Mouse (Mus musculus): Measurements from ENCODE around the gene Ccdc144b.

Gene Ccdc144b

DNA sequence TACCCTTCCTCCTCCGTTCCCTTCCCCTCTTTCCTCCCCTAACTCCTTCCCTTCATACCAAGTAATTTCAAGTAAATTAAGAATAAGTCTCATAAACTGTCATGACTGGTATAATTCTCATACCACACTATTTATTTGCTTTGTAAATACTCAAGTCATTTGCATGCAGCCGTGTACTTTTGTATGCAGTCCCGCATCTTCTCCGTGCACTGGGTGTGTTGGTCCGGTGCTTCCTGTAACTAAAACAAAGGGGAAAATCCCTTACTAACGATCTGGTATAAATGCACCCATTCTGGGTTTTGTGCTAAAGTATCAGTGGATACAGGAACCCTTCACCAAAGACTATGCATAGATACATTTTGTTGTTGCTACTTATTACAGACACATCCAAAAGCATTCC, 27.6 kb downstream of the Ccdc144b start:
- DNase-seq (ENCODE audit: low read depth) = no peak

DNA sequence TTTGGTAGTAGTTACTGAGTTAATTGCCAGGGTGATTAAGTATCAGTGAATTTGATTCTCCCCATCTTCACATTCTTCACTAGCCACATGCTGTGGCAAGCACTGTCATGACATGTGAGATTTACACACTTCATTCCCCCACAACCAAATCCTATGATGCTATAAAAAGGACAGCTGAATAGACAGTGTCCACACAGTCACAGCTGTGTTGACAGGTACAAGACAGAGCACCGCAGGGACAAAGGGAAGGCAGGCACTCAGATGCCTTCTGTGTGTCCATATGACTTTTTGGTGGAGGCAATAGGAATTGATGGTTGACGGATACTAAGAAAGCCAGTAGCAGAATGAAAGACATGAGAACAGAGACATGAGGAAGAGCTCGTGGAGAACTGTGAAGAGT, 42.1 kb downstream of the Ccdc144b start:
- no peak for DNase-seq (ENCODE audit: low read depth)

DNA sequence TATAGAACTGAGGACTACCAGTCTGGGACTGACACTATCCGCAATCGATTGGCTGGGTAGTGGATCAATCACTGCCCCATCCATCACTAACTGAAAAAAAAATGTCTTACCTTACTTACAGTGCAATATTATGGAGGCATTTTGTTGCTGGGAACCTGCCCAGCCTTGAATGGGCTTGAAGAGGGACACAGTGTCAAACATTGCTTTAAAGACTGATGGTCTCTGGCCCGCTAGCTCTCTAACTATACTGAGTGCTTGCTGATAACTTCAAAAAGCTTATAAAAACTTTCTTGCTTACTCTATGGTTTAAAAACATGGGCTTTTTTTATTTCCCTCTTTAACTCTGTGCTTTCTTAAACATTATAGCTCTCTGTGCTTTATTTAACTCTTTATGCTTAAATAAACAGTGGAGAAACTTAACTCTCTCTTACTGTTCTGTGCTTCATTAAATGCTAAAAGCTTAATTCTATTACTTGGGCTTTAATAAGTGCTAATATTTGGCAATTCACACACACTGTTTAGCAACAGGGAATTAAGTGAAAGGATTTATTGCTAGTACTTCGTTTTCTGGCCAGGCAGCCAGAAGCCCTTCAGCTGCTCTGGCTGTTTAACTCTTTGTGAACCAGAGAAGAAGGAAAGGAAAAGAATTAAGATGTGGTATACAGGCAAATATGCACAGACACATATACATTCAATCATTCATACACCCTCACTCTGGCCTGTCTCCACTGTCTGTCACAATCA, 44.8 kb downstream of the Ccdc144b start:
- DNase-seq (ENCODE audit: low read depth) = no peak

DNA sequence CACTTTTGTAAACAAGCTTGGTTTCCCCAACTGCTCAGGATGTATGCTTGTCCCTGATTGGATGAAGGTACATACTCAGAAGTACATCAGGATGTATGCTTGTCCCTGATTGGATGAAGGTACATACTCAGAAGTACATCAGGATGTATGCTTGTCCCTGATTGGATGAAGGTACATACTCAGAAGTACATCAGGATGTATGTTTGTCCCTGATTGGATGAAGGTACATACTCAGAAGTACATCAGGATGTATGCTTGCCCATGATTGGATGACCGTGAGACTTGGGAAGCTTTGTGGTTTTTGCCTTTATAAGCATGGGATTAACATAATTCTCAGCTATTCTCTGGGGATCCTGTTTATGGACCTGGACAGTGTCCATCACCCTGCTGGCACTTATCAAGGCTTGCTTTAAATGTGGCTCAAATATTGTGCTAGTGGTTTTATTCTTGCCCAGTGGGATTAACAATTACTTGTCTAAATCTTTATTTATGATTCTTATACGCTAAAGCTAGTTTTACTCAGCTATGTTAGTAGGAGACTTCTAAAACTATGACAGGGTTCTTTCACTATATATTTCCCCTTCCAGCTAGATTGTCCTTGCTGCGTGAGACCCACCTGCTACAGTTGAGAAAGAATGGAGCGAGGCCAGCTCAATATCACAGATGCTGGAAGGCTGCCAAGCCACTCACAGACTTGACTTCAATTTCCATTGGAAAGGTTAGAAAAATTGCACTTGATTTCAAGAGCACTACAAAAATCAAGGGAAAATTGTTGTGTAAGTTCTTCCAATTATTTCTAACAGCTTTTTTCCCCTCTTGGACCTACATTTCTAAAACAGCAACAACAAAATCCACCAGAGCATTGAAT, 49.1 kb downstream of the Ccdc144b start:
- peak; percentile 42 for DNase-seq (ENCODE audit: low read depth)

DNA sequence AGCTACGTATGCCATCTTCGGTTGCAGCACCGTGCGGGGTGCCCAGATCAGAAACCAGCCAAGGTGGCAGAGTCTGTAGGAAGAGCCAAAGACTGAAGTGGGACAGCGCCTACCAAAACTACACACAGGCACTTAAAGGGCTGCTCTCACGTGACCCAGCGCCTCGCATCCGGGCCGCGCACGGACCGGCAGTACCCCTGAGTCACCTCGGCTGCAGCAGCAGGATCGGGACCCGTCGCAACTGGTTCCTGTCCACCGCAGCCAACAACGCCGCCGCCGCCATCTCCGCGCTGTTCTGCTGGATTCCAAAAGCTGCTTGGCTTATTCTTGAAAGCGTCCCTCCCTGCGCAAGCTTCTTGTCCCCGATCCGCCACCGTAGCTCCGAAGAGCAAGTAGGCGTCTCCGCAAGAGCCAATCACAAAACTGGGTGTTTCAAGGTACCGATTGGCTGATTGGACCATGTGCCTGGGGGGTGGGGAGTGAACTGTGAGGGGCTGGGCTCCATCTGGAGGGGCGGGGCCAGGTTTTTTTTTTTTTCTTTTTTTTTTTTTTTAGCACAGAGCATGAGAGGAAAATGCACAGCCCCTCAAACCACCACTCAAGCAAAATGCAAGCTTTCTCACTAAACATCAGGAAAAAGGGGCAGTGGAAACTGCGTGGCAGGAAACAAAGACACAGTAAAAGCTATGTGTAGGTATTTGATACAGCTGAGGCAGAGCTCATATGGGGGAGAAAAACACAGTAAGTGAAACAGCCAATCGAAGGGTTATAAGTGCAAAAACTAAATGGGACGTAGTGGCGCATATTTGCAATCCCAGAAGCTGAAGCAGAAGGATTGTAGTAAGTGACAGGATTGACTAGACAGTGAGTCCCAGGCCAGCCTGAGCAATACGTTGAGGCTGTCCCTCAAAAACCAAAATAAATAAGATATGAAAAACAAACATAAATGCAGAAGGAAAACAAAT, 52.8 kb downstream of the Ccdc144b start, which contains the start of gene Mccc1:
Mccc1 (minus strand) TSS at position 404 of the 965 bp plus-strand sequence.
- peak; percentile 96 for DNase-seq (ENCODE audit: low read depth)

DNA sequence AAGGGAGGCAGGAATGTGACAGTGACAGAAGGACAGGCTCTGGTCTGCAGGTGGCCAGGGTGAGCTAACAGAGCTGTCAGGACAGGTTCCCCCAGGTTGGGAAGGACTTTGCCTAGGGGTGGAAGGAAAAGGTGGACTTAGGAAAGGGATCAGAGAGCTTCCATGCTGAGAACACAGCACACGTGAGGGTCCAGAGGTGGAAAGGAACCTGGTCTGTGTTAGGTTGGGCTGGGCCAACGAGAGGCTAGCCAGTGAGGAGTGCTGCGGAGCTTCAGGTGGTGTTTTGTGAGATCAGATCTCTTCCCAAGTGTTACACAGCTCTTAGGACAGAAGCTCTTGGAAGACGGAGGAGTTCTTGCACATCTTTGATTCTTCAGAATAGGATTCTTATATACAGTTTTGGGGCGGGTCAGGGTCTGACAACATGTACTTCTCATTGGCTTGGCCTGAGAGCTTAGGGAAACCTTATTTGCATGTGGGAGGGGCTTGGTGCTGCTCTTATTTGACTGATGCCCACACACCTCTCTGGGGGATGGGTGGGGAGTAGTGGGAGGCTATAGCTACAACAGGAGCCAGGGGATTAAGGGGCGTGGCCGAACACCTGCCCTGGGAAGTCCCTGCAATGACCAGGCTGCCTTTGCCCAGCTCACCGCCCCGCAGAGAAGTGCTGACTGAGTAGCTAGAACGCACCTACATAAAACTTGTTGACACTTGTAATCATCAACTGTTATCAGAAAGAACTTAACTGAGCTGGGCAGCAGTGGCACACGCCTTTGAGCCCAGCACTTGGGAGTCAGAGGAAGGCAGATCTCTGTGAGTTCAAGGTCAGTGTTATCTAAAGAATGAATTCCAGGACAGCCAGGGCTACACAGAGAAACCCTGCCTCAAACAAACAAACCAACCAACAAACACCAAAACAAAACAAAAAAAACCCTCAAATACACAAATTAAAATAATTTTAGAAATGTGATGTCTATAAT, 58.5 kb downstream of the Ccdc144b start:
- DNase-seq (ENCODE audit: low read depth) = no peak

DNA sequence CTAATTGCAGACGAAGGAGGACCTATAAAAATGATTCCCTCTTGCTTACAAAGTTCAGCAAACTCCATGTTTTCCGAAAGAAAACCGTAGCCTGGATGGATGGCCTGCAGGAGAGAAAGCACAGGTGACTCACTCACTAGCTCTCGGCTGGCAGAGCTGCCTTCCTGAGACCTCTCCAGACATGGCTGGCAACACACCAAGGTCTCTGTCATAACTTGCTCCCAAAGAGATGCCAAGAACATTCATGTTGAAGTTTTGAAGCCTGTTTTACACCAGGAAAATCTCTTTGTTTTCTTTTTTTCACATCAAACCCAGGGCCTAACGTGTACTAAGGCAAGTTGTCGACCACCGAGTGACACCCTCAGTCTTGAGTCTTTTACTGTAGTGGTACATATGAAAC, 62.6 kb downstream of the Ccdc144b start:
- DNase-seq (ENCODE audit: low read depth) = no peak

DNA sequence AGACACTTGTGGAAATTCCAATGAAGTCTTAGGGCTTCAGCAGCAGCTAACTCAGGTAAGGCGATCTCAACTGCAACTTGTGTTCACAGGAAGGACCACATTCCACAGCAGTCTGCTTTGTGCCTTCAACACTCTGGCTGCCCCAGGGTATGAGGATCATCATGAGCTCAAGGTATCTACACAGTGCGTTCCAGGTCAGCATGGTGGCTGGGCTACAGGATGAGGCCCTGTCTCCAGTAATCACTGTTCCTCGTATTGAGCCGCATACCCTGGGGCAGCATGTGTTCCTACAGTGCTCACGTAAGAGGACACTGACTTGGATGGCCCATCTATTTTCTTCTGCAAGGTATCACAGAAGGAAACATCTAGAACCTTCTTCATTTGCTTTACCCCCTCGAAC, 65.3 kb downstream of the Ccdc144b start:
- DNase-seq (ENCODE audit: low read depth) = no peak

DNA sequence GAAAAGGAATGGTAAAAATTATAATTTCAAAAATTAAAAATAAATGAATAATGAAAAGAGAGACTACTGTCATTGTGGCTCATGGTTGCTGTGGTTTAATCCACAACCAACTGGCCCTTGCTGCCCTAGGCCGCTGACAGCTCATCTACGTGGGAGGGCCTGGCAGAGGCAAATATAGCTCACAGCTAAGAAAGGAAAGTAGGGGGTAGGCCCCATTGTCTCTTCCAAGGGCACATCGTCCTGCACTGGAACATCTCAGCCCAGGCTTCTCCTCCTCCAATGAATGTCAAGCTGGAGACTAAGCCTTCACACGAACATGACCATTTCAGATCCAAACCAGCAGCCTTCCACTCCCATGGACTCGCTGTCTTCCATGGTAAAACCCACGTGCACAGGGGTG, 67.1 kb downstream of the Ccdc144b start:
- no peak for DNase-seq (ENCODE audit: low read depth)

DNA sequence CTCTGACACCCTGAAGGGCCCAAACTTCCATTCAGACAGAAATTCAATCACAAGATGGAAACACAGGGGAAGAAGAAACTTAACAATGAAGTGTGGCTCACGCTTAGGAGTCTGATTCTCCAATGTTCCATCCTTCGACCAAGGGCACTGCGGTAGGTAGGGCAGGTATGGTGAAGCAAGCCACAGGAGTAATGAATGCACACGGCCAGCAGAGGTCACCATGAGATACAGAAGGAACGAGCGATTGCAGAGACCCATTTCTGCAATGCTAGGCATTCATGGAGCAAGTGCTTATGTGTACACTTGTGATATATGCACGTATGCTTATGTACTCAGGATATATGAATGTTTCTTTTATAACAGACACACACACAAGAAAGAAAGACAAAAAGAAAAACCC, 79.8 kb downstream of the Ccdc144b start:
- peak; percentile 44 for DNase-seq (ENCODE audit: low read depth)

DNA sequence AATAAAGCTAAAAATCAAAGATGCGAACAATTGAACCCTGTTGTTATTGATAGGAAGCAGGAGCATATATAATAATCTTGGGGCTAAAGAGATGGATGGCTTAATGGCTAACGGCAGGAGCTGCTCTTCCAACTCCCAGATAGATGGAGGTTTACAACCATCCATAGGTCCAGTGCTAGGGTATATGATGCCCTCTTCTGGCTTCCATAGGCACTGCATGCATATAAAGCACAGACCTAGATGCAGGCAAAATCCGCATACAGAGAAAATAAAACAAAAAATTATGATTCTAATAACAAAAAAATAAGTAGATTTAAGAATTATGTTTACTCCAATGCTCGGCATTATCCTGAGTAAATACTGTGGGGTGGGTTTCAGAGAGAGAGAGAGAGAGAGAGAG, 80.4 kb downstream of the Ccdc144b start:
- peak; percentile 43 for DNase-seq (ENCODE audit: low read depth)

DNA sequence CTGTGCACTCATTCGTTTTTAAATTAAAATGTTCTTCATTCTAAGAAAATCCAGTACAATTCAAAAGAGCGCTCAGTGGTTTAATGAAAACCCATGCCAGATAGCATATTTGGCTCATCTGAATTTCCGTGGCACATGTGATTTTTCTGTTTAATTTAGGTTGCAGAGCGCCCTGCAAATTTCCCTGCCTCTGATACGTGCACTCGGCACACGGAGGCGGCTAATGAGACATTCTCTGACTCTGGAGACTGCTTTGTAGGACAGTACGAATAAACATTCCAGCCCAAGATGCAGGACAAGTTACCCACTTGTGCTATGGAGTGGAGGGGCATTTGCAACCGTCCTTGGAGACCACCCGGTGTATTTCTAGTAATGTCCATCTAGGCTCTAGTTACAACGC, 82.2 kb downstream of the Ccdc144b start:
- DNase-seq (ENCODE audit: low read depth) = no peak

DNA sequence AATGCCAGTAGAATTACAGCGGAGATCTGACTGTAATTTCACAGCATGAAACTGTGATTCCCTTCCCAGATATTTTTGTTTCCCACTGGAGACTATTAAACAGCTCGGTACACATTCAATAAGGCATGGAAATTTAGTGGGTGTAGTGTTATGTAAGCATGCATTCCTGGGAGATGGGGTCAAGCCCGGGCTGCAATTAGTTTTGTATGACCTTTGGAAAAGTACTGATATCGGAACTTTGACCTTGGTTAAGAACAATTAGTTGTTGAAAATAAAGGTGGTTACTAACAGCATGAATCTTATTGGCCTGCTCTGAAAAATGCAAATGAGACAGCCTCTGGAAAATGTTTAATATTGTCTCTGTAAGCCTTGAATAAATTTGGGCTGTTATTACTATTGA, 82.9 kb downstream of the Ccdc144b start:
- DNase-seq (ENCODE audit: low read depth) = no peak

DNA sequence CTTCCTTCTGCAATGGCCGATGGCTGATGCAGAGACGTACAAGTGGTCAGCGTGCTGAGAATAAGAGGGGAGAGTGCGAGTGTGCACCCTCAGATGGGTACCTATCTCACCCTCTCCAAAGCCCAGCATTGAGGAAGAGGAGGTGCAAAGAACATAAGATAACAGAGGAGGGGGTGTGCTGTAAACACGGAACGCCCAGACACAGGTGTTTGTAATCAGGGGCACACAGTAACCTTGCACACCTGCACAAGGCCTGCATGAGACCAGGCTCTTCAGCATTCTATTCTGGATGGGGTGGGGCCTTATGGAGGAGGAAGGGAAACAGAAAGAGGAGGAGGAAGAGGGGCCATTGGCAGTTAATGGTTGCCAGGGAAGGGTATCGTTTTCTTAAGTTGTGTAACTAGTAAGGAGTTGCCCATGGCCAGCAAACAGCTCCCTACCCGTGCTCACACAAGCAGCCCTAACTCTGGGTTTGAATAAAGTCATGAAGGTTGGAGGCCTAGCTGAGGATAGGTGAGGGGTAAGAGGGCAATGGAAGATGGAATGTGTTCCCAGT, 85.9 kb downstream of the Ccdc144b start:
- DNase-seq (ENCODE audit: low read depth) = no peak

DNA sequence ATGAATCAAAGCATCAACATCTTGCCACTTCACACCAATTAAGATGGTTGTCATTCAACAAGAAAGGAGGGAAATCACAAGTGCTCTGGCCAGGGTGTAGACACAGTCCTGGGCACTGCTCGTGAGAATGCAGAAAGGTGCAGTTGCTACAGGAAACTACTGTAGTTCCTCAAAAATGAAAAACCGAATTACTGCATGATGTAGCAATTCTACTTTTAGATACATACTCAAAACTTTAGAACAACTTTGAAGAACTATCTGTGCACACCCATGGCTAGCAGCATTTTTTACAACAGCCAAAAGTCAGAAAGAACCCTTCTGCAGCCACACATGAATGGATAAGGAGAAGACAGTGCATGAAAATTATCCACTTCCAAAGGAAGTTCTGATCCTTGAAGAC, 86.9 kb downstream of the Ccdc144b start:
- DNase-seq (ENCODE audit: low read depth) = no peak

DNA sequence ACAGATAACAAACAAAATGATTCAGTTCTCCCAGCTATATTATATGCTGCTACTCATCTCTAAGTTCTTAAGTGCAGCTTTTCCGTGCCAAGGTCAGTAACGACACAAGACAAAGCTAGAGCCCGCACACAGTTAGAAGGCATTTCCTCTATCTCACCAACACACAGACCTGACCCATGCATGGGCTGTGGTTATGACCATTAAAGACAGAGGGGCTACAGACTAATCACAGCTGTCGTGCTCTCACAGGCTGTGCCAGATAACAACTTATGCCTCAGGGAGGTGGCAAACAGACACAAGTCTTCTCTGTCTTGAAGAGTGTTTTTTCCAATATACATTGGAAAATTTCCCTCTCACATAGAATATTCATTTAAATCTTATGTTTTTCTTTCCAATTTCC, 88.4 kb downstream of the Ccdc144b start:
- no peak for DNase-seq (ENCODE audit: low read depth)

DNA sequence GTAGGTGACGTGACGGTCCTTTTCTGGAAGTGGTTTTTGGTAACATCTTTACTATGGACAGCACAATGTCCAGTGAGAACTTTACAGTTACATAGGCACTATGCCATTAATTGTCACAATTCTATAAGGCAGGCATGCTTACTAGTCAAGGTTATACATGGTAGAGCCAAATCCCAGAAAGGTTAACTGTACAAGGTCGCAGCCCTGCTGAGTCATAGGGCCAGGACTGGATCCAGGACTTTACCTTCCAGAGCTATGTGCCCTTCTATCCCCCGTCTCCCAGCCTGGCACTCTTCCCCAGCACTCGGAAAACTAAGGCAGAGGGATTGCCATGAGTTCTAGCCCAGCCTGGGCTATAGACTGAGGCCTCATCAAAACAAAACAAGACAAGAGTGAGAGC, 89.4 kb downstream of the Ccdc144b start:
- DNase-seq (ENCODE audit: low read depth) = no peak

DNA sequence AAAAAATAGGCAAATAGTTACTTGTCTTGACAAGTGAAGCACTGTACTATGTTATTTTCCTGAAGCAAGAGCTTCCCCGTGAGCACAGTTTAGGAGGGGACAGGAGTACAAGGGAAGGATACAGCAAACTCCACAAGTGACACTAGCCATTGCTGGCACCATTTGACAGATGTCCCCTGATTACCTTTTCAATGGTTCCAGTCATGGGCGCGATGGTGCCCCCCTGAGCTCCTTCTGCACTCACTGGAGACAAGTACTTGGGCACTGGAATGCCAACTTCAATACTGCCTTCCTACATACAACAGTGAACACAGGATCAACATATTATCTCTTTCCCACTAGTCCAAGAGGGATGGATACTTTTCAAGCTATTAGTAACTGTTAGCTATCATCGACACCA, 89.9 kb downstream of the Ccdc144b start:
- DNase-seq (ENCODE audit: low read depth) = no peak

DNA sequence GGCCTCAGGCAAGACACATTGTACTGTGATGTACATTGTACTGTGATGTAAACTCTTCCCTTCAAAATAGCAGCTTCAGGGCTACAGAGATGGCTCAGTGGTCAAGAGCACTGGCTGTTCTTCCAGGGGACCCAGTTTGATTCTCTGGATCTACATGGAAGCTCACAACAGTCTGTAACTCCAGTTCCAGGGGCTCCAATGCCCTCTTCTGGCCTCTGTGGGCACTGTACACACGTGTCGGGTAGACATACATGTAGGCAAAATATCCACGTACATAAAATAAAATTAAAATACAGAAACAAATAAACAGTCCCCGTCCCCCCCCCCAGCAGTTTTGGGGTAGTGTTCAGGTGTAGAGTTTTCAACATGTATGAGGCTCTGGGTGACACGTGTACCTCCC, 90.4 kb downstream of the Ccdc144b start:
- DNase-seq (ENCODE audit: low read depth) = no peak

Data from NIH3T3 (cell line).